Mouse (Mus musculus): ENCODE data around the gene Snx8.

The Snx8 gene

DNA sequence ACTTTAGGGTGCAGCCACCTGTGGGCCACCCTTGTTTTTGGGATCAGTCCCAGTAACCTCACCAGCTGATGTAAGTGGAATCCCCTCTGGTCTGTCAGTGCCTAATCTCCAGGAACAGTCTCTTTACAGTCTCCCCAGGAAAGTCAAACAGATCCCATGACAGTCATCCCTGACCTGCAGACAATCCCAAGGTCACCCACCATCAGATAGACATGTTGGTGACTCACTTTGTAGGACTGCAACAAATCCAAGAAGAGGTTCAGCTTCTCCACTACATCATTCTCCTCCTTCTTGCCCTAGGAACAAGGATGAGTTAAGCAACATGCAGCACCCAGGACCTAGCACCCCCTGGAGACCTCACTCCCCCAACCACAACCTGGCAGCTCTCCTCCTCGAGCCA is 43.0 kb downstream of the Snx8 start:
- no peak for DNase-seq (ENCODE audit: low read depth, low spot score)

DNA sequence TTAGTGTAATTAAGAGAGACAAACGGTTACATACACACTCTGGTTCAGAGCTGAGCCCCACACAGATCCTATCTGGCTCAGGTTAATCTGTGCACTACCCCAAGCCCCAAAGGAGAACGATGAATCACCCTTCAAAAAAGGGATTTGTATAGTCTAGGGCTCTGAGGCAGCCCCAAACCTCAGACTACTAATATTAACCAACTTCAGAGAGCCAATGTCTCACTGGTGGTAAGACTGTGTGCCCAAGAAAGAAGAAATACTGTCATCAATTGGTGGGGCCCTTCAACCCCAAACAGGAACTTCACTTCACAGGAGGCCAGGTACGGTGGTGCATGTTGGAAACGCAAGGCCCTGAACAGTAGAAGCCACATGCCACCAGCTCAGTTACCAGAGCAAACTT is 43.8 kb downstream of the Snx8 start:
- DNase-seq (ENCODE audit: low read depth, low spot score): no peak

DNA sequence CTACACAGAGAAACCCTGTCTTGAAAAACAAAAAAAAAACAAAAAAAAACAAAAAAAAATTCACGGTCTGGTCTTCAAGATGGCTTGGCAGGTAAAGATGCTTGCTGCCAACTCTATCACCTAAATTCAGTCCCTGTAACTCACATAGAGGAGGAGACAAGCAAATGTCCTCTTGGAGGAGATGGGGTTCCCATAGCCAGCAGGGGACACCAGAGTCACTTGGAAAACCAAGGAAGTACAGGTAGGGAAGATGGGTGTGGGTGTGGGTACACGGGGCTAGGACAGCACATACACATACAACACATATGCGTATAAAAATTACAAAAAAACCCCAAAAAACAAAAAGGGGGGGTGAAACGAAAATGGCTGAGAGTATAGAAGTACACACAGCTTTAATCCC is 46.2 kb downstream of the Snx8 start:
- no peak for DNase-seq (ENCODE audit: low read depth, low spot score)

DNA sequence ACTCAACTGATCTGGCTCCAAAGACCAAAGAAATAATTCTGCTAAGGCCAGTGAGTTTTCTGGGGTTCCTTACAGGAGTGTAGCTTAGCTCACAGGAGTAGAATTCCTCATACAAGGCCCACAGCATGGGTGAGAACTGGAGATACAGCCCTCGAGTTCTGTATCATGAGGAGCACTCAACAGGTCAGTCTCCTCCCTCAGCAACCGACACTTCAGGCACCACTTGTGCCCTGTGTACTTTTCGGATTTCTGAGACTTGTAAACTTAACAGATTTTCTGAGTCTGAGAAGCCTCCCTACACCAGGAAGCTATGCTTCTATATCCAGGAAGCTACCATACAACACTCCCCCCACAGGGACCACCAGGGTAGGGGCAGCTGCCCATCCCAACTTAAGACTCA is 49.2 kb downstream of the Snx8 start:
- no peak for DNase-seq (ENCODE audit: low read depth, low spot score)

DNA sequence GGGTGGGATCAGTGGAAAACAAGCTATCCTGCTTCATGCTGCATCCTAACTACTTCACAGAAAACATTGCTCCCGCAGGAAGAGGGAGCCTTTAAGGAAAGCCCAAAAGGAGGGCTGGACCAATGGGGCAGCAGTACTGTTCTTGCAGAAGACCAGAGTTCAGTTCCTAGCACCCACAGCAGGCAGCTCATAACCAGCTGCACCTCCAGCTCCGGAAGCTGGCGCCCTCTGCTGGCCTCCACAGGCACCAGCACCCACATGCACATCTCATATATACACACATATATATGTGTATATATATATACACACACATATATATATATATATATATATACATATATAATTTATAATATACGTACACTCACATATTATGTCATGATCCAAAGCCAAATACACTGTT is 50.3 kb downstream of the Snx8 start:
- DNase-seq (ENCODE audit: low read depth, low spot score): no peak

DNA sequence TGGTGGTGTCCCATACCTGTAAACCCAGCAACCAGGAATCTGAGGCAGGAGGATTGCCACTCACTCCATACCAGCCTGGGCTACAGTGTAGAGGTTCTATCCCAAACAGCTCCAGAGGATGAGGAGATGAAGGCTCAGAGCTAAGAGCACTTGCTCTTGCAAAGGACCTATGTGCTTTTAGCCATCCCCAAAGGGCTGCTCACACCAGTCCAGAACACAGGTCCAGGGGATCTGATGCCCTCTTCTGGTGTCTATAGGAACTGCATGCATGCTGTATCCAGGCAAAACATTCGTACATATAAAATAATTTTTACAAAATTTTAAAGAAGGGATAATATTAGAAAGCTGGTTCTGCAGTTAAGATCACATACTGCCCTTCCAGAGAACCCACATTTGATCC is 52.4 kb downstream of the Snx8 start:
- peak; percentile 52 for DNase-seq (ENCODE audit: low read depth, low spot score)

DNA sequence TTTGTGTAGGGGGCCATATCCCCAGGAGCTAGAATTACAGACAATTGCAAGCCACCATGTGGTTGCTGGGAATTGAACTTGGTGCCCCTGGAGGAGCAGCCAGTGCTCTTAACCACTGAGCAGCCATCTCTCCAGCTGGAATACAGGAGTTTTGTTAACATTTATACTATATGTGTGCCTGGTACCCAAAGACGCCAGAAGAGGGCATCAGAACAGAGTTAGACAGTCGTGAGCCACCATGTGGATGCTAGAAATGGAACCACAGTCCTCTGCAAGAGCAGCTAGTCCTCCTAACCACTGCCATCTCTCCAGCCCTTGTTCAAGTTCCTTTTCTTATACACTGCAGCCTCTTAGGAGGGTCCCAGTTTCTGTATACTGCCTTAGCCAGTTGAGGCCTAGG is 55.4 kb downstream of the Snx8 start:
- peak; percentile 35 for DNase-seq (ENCODE audit: low read depth, low spot score)

DNA sequence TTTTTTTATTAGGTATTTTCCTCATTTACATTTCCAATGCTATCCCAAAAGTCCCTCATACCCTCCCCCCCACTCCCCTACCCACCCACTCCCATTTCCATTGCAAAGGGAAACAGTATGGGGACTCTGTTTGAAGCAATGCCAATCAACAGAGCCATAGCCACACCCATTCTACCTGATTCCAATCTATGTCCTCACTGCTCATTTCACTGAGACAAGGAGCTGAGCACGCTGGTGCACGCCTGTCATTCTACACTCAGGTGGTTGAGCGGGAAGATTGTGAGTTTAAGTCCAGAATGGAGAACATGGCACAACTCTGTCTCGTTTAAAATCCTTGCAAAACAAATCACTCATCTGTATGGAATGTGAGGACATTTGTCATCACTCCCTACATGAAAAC is 56.5 kb downstream of the Snx8 start:
- DNase-seq (ENCODE audit: low read depth, low spot score): no peak

DNA sequence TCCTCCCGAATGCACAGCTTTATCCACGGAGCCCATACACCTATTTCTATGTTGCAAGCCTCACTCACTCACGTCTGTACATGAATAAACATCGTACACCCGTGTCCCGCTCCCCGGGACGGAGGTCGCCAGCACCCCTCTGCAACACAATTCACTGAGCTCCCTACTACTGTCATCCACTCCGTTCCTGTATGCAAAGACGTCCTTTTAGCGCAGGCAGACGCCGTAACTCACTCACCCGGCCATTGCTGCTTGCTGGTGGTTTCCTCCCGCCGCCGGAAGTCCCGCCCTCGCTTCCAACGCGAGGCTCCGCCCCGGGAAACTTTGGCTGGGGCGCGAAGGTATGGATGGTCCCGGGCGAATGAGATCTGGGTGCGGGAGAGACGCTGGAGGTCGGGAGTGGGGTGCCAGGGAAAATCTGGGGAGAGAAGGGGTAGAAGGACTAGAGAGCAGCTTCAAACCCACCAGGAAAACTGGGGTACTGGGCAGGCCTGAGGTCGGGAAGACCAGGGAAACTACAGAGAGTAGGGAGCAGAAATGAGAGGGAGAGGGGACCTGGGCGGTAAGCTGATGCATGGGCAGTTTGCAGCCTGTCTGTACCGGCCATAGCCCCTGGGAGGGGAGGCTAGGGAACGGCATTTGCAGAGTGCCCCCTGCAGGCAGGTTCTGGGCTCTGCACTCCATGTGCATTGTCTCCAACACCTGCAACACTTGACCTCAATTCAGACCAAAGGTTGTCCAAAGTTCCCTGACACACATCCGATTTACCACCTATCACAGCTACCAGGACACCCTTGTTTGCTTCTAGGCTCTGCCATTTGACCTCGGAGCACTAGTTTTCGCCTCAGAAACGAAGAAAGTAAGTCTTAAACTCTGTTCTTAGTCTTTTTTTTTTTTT is 57.2 kb downstream of the Snx8 start, which contains the start of gene Mrm2:
Gene Mrm2, minus strand, starts transcription at position 284 of the 898 bp plus-strand sequence.
- DNase-seq (ENCODE audit: low read depth, low spot score): peak; percentile 86

DNA sequence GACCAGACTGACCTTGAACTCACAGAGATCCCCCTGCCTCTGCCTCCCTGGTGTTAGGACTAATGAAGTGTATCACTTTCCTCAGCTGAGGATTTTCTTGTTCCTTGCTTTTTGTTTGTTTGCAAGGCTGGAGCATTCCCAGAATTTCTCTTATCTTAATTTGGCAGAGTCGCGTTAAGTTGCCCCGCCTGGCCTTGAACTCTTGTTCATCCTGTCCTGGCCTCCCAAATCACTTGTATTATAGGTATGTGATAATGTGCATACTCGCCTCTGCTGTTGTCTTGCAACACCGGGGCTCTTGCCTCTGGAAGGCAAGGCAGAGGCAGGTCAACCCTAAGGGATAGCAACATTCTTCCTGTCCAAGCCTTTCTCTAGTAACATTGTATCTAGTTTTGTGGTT is 65.0 kb downstream of the Snx8 start:
- DNase-seq (ENCODE audit: low read depth, low spot score): no peak

DNA sequence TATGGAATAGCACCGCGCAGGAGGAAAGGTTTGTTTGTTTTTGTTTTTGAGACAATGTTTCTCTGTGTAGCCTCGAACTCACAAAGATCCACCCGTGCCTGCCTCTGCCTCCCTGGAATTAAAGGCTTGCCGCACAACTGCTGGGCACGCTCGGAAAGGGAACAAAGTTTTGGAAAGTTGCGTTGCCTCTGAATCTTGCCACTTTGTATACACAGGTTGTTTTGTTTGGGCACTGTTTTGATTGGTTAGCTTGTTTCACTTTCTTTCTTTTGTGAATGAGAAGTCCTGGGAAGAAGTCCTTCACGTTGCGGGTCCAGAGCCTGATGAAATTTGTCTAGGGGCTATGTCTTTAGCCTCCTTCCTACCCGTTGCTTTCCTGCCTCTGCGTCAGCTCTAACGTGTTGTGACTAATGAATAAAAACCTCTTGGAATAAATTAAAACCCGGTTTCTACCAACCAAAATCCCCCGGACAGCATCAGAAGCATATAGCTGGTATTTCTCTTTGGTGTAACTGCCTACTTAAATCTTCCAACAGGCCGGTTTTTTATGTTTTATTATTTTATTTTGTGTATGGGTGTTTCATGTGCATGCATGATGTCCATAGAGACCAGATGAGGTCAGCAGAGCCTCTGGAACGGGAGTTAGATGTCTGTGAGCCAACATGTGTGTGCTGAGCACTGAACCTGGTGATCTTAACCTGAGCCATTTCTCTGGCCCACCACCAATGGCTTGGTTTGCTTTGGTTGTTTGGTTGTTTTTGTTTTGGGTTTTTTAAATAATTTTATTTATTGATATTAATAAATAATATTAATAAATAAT is 67.1 kb downstream of the Snx8 start:
- no peak for DNase-seq (ENCODE audit: low read depth, low spot score)

DNA sequence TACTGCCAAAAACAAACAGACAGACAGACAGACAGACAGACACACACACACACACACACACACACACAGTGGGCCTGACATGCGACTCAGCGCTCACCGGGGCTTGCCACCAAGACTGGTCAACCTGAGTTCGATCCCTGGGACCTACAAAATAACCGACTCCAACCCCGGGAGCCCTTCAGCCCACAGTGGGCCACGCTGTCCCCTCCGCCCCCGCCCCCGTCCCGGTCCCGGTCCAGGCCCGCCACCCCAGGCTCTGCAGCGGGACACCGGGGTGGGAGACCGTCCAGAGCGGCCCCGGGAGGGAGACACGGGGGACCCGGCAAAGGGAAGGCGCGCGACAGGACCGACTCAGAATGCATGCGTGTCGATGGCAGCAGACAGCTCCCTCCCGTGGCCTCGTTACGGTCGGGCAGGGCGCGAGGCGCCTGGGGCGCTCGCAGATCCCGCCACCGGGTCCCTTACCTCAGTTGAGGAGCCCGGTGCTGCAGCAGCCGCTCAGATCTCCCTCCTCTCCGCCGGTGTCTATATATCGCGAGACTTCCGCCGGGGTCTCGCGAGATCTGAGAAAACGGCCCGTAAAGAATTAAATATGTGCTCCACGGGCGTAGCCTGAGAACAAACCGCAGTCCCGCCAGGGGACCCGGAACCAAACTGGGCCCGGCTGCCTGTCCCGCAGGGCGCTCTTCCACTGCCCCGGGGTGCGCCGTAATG is 67.9 kb downstream of the Snx8 start, which contains the start of the genes Mad1l1 and Nudt1:
Gene Mad1l1, minus strand, starts transcription at position 511 of the 714 bp plus-strand sequence.
Gene Nudt1, plus strand, starts transcription at position 615 of the 714 bp plus-strand sequence.
- peak; percentile 99 for DNase-seq (ENCODE audit: low read depth, low spot score)

DNA sequence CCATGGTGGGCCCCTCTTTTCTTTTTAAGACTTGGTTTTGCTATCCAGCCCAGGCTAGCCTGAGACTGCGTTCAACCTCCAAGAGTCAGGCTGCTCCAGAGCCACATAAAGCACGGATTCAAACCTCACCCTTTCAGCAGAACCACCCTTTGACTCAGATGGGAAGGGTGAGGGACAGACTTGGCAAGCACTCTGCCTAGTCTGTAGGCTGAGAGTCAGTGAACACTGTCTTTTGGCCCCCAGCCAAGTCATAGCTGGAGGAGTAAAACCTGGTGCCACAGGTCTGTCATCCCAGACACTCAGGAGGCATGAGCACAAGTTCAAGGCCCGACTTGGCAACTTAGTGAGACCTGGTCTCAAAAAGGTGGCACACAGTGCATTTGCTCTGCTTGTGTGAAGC is 72.3 kb downstream of the Snx8 start:
- DNase-seq (ENCODE audit: low read depth, low spot score): no peak

DNA sequence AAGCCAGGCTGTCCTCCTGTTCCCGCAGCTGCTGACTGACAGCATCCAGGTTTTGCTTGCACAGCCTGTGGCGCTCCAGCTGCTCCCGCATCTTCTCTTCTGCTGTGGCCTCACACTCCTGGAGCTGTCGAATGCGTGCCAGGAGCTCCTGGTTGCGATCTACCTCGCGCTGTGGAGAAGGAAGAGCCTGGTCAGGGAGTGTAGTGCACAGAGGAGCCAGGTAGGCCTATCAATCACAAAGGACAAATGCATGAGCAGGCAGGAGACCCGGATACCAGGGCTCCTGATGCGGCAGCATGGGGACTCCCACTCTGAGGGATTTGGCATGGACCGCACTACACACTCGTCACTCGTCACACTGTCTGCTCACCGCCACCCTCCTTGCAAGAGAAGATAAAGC is 81.5 kb downstream of the Snx8 start:
- DNase-seq (ENCODE audit: low read depth, low spot score): no peak

DNA sequence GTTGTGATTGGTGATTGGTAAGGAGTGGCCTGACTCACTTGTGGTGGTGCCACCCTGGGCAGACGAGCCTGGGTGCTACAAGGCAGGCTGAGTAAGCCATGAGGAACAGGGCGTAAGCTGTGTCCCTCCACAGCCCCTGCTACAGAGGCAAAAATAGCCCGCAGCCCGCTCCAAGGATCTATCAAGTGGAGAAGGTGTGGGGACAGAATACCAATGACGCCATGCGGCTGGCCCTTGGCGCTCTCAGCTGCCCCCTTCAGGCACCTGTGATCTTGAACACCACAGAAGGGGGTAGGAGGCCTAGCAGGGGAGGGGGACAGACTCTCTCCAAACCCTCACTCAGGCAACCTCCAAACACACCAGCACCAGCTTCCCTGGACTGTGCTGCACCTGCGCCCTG is 83.0 kb downstream of the Snx8 start:
- no peak for DNase-seq (ENCODE audit: low read depth, low spot score)

DNA sequence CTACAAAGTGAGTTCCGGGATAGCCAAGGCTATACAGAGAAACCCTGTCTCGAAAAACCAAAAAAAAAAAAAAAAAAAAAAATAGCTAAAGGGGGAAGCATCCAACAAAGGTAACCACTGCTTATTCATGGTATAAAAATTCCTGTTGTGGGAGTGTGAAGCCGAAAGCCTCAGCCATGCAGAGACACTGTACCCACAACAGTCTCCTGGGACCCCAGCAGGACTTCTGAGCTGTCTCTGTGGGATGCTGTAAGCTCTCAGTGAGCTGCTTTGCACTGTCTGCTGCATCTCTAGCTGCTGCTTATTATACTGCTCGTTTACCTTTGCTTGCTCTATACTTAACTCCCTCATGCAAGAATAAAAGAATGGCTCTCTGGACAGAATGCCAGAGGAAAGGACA is 90.8 kb downstream of the Snx8 start:
- no peak for DNase-seq (ENCODE audit: low read depth, low spot score)

DNA sequence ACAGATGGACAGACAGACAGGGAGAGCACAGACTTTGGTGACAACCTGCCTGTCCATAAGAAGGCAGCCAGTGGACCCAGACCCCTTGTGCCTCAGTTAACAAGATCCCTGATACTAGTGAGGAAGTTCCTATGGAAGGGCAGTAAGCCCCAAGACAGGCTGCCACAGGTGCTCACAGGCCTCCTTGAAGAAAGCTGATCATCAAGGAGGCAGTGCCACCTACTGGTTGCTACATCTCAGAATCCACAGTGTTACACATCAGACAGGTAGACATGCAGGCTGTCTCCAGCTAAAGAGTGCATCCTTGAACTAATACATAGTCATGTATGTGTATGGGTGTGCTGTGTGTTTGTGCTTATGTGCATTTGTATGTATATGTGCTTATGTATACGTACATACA is 96.9 kb downstream of the Snx8 start:
- DNase-seq (ENCODE audit: low read depth, low spot score): peak; percentile 49
